Mouse (Mus musculus) cerebellum, adult 2 months (tissue): ENCODE results near the gene Pglyrp2.

Source experiments
- CTCF ChIP-seq: fragments of 200-500 bp; IDR thresholded peaks from 2 replicates; pipeline ENCODE4 v1.5.1; 2011; ENCODE audit warnings: low read depth, mild to moderate bottlenecking, control low read depth, low read length, moderate library complexity, borderline replicate concordance; ENCODE audit not compliant: insufficient read depth
- POLR2A ChIP-seq: fragments of 200-500 bp; IDR thresholded peaks from 2 replicates; pipeline ENCODE4 v1.6.1; 2011; ENCODE audit warnings: low read length, control low read depth, borderline replicate concordance; ENCODE audit not compliant: insufficient read depth

DNA sequence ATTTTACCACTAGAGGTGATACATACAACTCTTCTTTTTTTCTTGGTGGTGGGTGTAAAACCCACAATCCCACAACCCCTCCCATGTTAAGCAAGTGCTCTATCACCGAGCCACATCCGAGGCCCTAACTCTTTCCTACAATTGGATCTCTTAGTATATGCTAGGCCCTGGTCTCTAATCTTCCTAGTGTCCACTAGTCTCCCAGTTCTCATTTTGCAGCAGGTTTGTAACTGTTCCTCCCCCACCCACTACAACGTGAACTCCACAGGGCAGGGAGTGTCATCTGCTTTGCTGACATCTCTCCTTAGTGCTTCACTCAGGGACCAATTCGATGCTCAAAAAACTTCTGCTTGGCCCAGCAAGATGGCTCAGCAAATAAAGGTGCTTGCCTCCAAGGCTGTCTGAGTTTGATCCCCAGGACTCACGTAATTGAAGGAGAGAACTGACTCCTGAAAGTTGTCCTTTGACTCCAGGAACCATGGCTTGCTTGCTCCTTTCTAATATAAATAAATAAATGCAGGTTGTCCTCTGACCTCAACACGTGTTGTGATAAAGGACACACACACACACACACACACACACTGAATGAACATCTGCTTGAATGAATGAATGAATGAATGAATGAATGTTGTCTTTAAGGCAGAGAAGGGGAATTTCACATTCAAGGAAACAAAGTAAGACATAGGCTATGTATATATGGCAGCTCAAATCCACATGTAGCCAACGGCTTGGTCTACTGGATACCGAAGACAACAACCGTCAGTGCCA, 21.8 kb downstream of the Pglyrp2 start:
- TF ChIP-seq CTCF, result no peak
- no peak for TF ChIP-seq POLR2A
